Mouse (Mus musculus) c-Kit-positive CD71-positive TER-119-positive erythroid progenitor cells, embryonic 14.5 days (primary cell): ENCODE measurements around the gene Slc4a8.
"Not testable (repeated sequence)": the region's sequence is repeated elsewhere in the genome, so short reads cannot be mapped to it uniquely, and the experiment has no call there.

Experiments
- DNase-seq: peaks from one replicate; pipeline ENCODE4 v3.0.0-alpha.2; 2013; ENCODE audit warnings: low spot score

Gene Slc4a8

GRCm38 (mm10) chr15:100746478-100747120 lies 14.9 kb upstream of the Slc4a8 start:
- no peak for DNase-seq

GRCm38 (mm10) chr15:100747121-100747963 lies 14.2 kb upstream of the Slc4a8 start:
- peak; percentile 90 for DNase-seq

DNA sequence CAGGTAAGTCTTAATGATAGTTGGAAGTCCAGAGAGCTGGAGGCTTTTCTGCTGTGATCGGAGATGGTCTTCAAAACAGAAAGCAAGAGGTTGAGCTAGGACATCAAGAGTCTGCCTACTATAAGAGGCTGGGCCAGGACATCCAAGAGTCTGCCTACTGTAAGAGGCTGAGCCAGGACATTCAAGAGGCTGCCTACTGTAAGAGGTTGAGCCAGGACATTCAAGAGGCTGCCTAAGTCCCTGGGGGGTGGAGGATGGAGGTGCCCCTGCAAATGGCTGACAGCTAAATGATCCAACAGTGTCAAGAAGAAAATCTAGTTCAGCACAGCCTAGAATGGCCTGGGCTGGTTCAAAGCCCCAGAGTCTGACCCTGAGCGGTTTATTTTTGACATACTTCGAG lies 13.0 kb upstream of the Slc4a8 start:
- no peak for DNase-seq

DNA sequence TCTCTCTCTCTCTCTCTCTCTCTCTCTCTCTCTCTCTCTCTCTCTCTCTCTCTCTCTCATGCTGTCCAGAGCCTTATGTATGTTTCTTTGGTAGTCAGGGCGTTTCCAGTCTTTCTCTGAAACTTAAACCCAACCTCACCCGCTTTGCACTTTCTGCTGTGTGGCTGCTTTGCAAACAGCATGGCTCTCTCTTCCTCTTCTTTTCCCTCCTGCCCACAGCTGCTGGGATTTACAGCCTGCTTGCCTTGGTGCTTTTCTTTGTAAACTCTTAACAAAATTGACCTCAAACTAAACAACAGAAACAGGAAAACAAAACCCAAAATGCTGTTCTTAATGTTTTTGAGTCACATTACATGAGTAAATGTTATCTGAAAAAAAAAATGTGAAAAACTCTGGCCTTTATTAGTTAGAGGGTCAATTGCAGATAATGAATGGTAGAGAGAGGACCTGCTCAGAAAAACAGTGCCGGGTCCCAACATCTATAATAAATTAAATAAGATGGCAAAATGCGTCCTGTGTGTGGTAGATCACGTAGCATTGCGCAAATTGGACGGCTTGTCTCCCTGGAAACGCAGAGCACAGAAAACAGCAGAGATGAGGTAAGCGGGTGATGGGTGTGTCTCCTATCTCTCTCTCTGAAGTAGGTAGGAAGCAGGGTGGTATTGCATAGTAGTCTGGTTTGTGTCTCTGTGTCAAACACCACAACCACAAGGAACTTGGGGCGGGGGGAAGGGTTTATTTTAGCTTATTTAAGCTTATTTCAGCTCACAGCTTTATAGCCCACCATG lies 11.6 kb upstream of the Slc4a8 start:
- DNase-seq, result peak; percentile 45

- DNase-seq, result no peak
These were observed 9.1 kb upstream of the Slc4a8 start for GRCm38 (mm10) chr15:100752439-100752838.

- DNase-seq, result no peak
These were observed 8.5 kb upstream of the Slc4a8 start for GRCm38 (mm10) chr15:100753045-100753444.

- DNase-seq, result no peak
These were observed 7.5 kb upstream of the Slc4a8 start for GRCm38 (mm10) chr15:100754041-100754440.

DNA sequence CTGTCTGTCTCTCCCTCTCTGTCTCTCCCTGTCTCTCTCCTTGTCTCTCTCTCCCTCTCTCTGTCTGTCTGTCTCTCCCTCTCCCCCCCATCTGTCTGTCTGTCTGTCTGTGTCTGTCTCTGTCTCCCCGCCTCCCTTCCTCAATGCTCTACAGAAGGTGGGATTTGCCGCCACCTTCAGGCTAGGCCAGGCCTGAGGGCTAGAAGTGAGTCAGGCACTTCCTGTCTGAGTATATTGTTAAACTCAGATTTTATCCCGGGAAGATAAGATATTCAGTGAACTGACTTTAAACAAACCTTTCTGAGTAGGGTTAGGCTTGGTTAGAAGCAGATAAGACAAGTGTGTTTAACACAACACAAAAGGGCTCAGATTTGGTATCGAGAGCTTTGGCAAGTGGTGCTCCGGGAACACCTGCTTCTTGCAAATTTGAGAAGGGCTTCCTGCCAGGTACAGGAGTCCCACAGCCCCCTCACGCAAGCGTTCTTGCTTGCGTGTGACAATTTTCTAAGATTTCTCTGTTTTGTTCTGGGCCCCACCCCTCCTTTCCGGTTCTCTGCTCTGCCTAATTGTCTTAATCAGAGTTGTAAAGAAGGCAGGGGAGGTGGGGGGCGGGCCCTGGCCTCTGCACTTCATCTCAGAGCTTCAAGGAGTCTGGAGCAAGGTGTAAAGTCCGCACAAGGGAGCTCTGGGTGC lies 6.6 kb upstream of the Slc4a8 start:
- no peak for DNase-seq

DNA sequence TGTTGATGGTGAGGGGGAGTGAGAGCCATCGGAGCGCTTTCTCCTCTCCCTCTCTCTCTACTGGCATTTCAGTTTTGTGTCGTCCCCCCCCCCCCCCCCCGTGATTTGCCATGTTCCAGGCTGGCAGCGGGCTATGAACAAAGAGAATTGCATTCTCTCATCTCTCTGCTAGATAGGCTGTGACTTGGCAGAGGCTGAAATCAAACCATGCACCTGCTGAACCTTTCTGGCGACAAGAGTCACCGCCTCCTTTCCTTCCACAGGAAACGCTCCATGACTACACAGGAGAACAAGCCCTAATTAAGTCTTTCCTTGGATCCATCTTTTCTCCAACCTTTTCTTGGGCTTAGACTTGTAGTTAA lies 6.1 kb upstream of the Slc4a8 start:
- DNase-seq, result no peak

GRCm38 (mm10) chr15:100755881-100756624 lies 5.5 kb upstream of the Slc4a8 start:
- DNase-seq, result no peak

DNA sequence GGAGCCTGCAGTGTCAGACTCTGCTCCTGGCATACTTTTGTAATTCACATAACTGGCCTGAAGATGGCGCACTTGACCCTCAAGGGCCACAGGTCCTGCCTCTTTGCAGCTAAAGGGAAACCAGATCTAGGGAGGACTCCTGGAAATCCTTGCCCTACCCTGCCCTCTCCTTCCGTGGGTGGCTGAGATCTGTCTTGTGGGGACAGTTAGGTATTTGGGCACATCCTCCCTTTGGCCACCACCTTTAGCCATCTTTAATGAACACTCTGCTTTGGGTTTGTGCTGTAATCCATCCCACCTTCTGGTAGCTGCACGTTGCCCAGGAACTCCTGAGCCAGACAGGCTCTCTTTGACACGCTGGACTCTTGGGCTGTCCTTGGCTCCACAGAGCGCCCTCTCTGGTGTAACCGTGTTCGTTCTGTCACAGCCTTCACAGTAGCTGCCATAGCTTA lies 4.0 kb upstream of the Slc4a8 start:
- peak; percentile 70 for DNase-seq

DNA sequence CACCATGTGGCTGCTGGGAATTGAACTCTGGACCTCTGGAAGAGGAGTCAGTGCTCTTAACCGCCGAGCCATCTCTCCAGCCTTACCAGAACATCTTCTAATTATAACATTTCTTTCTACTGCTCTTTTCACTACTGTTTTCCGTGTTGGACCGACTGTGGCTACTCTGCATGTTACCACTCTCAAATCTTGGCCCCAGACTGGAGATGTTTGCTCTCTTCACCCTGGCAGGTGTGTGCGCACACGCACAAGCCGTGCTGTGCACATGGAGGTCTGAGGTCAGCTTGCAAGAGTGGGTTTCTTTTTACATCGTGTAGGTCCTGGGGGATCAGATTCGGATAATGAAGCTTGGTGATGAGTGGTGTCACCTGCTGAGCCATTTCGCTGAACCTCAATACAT lies 2.3 kb upstream of the Slc4a8 start:
- no peak for DNase-seq

- no peak for DNase-seq
These were observed 520 bp upstream of the Slc4a8 start for GRCm38 (mm10) chr15:100761036-100761418.

DNA sequence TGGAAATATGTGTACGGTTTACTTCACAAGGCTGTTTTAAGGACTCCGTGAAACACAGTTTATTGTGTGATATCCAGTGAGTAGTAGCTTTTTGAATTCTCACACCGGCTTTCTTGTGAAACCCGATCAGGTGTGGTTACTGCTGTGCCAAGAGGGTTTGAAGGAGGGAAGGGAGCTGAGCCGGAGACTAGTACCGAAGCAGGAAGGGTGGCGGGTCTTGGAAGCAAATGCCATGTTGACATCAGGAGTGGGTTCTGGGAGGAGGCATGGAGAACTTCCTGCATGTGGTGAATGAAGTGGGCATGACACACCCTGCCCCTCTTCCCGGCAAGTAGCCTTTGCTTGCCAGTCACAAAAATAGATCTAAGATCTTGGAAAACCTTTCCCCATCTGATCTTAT lies 1.1 kb downstream of the Slc4a8 start:
- no peak for DNase-seq

GRCm38 (mm10) chr15:100764163-100764951 lies 2.8 kb downstream of the Slc4a8 start:
- DNase-seq, result no peak

- no peak for DNase-seq
These were observed 5.3 kb downstream of the Slc4a8 start for GRCm38 (mm10) chr15:100766826-100767225.

- DNase-seq, result no peak
These were observed 6.3 kb downstream of the Slc4a8 start for GRCm38 (mm10) chr15:100767851-100768250.

DNA sequence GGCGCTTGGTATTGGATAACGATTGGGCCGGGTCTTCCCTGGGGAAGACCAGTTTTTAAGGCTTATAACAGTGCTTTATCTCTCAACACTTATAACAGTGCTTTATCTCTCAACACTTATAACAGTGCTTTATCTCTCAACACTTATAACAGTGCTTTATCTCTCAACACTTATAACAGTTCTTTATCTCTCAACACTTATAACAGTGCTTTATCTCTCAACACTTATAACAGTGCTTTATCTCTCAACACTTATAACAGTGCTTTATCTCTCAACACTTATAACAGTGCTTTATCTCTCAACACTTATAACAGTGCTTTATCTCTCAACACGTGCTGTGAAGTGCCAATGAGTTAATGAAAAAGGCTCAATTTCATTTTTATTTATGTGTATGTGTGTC lies 7.5 kb downstream of the Slc4a8 start:
- not testable (repeated sequence) for DNase-seq

DNA sequence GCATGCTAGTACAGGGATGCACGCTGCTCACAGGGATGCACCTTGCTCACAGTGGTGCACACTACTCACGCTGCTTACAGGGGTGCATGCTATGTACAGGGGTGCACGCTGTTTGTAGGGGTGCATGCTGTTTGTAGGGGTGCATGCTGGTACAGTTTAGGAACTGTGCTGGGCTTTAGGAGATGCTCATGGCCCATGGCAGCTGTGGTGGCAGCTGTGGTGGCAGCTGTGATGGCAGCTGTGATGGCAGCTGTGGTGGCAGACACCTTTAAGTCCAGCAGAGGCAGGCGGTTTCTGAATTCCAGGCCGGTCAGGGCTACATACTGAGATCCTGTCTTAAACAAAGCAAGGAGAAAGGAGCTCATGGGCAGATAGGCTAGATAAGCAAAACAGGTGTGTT lies 8.8 kb downstream of the Slc4a8 start:
- no peak for DNase-seq

DNA sequence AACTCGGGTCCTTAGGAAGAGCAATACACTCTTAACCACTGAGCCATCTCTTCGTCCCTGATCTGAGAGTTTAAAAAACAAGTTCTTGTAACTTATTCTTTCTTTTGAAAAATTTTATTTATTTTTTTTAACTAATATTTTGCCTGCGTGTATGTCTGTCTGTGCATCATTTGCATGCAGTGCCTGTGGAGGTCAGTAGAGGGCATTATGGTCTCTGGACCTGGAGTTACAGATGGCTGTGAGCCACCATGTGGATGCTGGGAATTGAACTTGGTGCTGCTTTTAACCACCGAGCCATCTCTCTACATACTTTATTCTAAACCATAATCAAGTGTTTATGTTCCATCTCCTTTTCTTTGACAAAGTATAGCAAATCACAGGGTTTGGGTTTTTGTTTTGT lies 11.1 kb downstream of the Slc4a8 start:
- DNase-seq, result no peak

GRCm38 (mm10) chr15:100773859-100774258 lies 12.3 kb downstream of the Slc4a8 start:
- DNase-seq, result not testable (repeated sequence)
